In genomic region chr13:44546289-44546688, GRCm38 (mm10) we compare ENCODE assay signal across 30 mouse cellular contexts.
"Had no signal": no experiment of that assay in that cellular context is flagged by ENCODE, and none has a peak within 500 bp of the region (broad histone marks: within the 10 kb centered on the region; RNA-seq: fewer than 3 reads in every experiment).

No protein-coding gene starts in this region.

- H3K9me3 ChIP-seq: limb, embryonic 10.5 days; limb, embryonic 12.5 days; limb, embryonic 13.5 days; limb, embryonic 15.5 days; liver, embryonic 13.5 days; liver, embryonic 15.5 days; lung, embryonic 15.5 days; megakaryocyte, embryonic 14.5 days; midbrain, embryonic 10.5 days; midbrain, embryonic 12.5 days; midbrain, embryonic 13.5 days; midbrain, embryonic 15.5 days; neural tube, embryonic 12.5 days had no signal

- ATAC-seq: liver, postnatal 0 days; lung, postnatal 0 days; midbrain, embryonic 13.5 days; midbrain, embryonic 15.5 days had no signal

- H3K27ac ChIP-seq: left cerebral cortex, adult 2 months; limb, embryonic 10.5 days; limb, embryonic 12.5 days; limb, embryonic 13.5 days; limb, embryonic 15.5 days; liver, embryonic 13.5 days; liver, embryonic 14.5 days; liver, embryonic 15.5 days; lung, embryonic 15.5 days; macrophage; midbrain, embryonic 10.5 days; midbrain, embryonic 12.5 days; midbrain, embryonic 13.5 days; midbrain, embryonic 15.5 days; neural tube, embryonic 12.5 days had no signal

- DNase-seq: left cerebral cortex, postnatal 4 days; liver; liver, embryonic 13.5 days; liver, postnatal 0 days; lung, adult 18-20 months; lung, adult 2 months; lung, embryonic 14.5 days; lung, postnatal 10 days; lung, postnatal 14 days; lung, postnatal 36 days; lung, postnatal 4 days; midbrain, embryonic 14.5 days had no signal

- H3K4me2 ChIP-seq: limb, embryonic 12.5 days; limb, embryonic 13.5 days; limb, embryonic 15.5 days; liver, embryonic 11.5 days; liver, embryonic 13.5 days; liver, embryonic 15.5 days; lung, embryonic 14.5 days; lung, embryonic 15.5 days; midbrain, embryonic 12.5 days; midbrain, embryonic 13.5 days; midbrain, embryonic 15.5 days; neural tube, embryonic 12.5 days had no signal

- H3K9ac ChIP-seq: limb, embryonic 12.5 days; limb, embryonic 13.5 days; limb, embryonic 15.5 days; liver, embryonic 13.5 days; liver, embryonic 14.5 days; liver, embryonic 15.5 days; liver, postnatal 0 days; lung, embryonic 14.5 days; lung, embryonic 15.5 days; midbrain, embryonic 12.5 days; midbrain, embryonic 13.5 days; midbrain, embryonic 15.5 days; neural tube, embryonic 12.5 days had no signal

- H3K4me3 ChIP-seq: left cerebral cortex, adult 2 months; limb, embryonic 10.5 days; limb, embryonic 12.5 days; limb, embryonic 13.5 days; limb, embryonic 15.5 days; liver, embryonic 13.5 days; liver, embryonic 15.5 days; lung, embryonic 15.5 days; megakaryocyte, embryonic 14.5 days; midbrain, embryonic 10.5 days; midbrain, embryonic 12.5 days; midbrain, embryonic 13.5 days; midbrain, embryonic 15.5 days; myocyte; neural tube, embryonic 12.5 days had no signal

- H3K27me3 ChIP-seq: limb, embryonic 12.5 days; limb, embryonic 13.5 days; limb, embryonic 15.5 days; liver, embryonic 13.5 days; liver, embryonic 15.5 days; lung, embryonic 15.5 days; megakaryocyte, embryonic 14.5 days; midbrain, embryonic 12.5 days; midbrain, embryonic 13.5 days; midbrain, embryonic 15.5 days; neural tube, embryonic 12.5 days had no signal

- H3K36me3 ChIP-seq: limb, embryonic 10.5 days; limb, embryonic 12.5 days; limb, embryonic 13.5 days; limb, embryonic 15.5 days; liver, embryonic 13.5 days; liver, embryonic 15.5 days; lung, embryonic 15.5 days; midbrain, embryonic 10.5 days; midbrain, embryonic 12.5 days; midbrain, embryonic 13.5 days; midbrain, embryonic 15.5 days; neural tube, embryonic 12.5 days had no signal

- H3K4me1 ChIP-seq: limb, embryonic 15.5 days; liver, embryonic 15.5 days; lung, embryonic 15.5 days; midbrain, embryonic 10.5 days; midbrain, embryonic 12.5 days; midbrain, embryonic 15.5 days; neural tube, embryonic 12.5 days had no signal
